Mouse (Mus musculus) megakaryocyte-erythroid progenitor cell, adult 5 weeks (primary cell): ENCODE results near the gene Ppp1r37. TPM values are rescaled to one million over a fixed set of nuclear protein-coding genes. Genes with fewer than 3 reads are reported as not detected.

Experiments
- polyA plus RNA-seq: library from polyadenylated mRNA; stranded (reverse); fragments of >175 nt; gene quantifications from 2 replicates; pipeline ENCODE4 v1.2.3, GENCODE M21; 2012

Gene Ppp1r37
- 109 and 133 TPM in 2 replicates for polyA plus RNA-seq

GRCm38 (mm10) chr7:19562643-19563410 is at the start of gene Ppp1r37:
TSS of gene Ppp1r37 (minus strand) at chr7:19563076.

DNA sequence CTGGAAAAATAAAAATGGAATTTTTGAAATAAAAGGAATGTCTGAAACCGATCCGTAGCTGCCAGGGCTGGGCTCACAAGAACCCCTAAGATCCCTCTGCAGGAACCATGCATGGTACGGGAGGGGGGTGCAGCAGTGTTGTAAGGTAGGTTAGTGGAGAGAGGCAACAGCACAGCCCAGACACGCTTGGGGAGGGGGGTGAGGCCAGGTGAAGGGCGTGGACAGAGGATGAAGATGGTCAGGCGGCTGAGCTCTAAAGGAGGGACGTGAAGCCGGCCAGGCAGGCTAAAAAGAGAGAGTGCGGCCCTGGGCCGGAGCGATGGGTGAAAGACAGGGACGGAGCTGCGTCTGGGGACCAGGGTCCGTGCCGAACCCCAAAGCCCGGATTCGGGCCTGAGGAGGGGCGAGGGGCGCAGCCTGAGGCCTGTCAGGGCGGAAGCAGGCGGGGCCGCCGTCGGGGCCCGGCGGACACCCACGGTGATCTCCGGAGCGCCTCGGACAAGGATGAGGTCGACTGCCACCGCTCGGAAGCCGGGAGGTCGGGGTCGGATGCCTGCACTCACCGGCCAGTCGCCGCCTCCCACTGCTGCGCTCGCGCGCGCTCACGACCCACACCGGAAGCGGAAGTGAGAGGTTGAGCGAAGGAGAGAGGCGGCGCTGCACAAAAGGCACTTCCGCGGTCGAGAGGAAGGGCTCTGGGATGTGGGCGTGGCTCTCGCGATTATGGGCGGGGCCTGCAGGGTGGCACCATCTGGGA is 41.2 kb upstream of the Ppp1r37 start, which contains the start of gene Clasrp:
Gene Clasrp (minus strand): TSS at position 638 of the 757 bp plus-strand sequence.

GRCm38 (mm10) chr7:19577141-19577852 is 14.4 kb upstream of the Ppp1r37 start, which contains the start of the genes Zfp296 and Gemin7:
TSS of gene Zfp296 (plus strand) at chr7:19577287.
TSS of gene Gemin7 (minus strand) at chr7:19577595.

GRCm38 (mm10) chr7:19517652-19518365 is 45.1 kb downstream of the Ppp1r37 start, which contains the start of gene Nkpd1:
TSS of gene Nkpd1 (plus strand) at chr7:19517838.

GRCm38 (mm10) chr7:19508150-19508923 is 54.5 kb downstream of the Ppp1r37 start, which contains the start of the genes Bloc1s3 and Trappc6a:
TSS of gene Bloc1s3 (minus strand) at chr7:19508367.
TSS of gene Trappc6a (plus strand) at chr7:19508395.

Other genes with a start within 250 kb of the Ppp1r37 start
- gene Ercc1, start 218.3 kb downstream of the Ppp1r37 start, polyA plus RNA-seq: 101 and 103 TPM in 2 replicates
- gene Cd3eap, start 203.6 kb downstream of the Ppp1r37 start, polyA plus RNA-seq: 27.5 and 29.4 TPM in 2 replicates
- 25.2 and 26.0 TPM in 2 replicates for gene Ppp1r13l, start 203.3 kb downstream of the Ppp1r37 start, polyA plus RNA-seq
- gene Ercc2, start 181.1 kb downstream of the Ppp1r37 start, polyA plus RNA-seq: 53.5 and 65.8 TPM in 2 replicates
- gene Klc3, start 159.0 kb downstream of the Ppp1r37 start, polyA plus RNA-seq: 0.63 and 0.65 TPM in 2 replicates
- gene Ckm, start 158.3 kb downstream of the Ppp1r37 start, polyA plus RNA-seq: 3.2 and 3.9 TPM in 2 replicates
- gene Mark4, start 104.3 kb downstream of the Ppp1r37 start, polyA plus RNA-seq: 76.5 and 81.2 TPM in 2 replicates
- gene Exoc3l2, start 99.7 kb downstream of the Ppp1r37 start, polyA plus RNA-seq: 8.3 and 12.5 TPM in 2 replicates
- 5.2 and 5.9 TPM in 2 replicates for gene Bloc1s3, start 54.7 kb downstream of the Ppp1r37 start, polyA plus RNA-seq
- gene Trappc6a, start 54.7 kb downstream of the Ppp1r37 start, polyA plus RNA-seq: 181 and 197 TPM in 2 replicates
- gene Nkpd1, start 45.2 kb downstream of the Ppp1r37 start, polyA plus RNA-seq: 0.23 and 0.40 TPM in 2 replicates
- gene Zfp296, start 14.2 kb upstream of the Ppp1r37 start, polyA plus RNA-seq: 28.5 and 30.1 TPM in 2 replicates
- gene Gemin7, start 14.5 kb upstream of the Ppp1r37 start, polyA plus RNA-seq: 60.2 and 61.0 TPM in 2 replicates
- 150 and 199 TPM in 2 replicates for gene Clasrp, start 41.4 kb upstream of the Ppp1r37 start, polyA plus RNA-seq
- 15.2 and 16.3 TPM in 2 replicates for gene Relb, start 66.4 kb upstream of the Ppp1r37 start, polyA plus RNA-seq
- 108 and 122 TPM in 2 replicates for gene Clptm1, start 102.0 kb upstream of the Ppp1r37 start, polyA plus RNA-seq
- gene Apoc2, start 114.9 kb upstream of the Ppp1r37 start, polyA plus RNA-seq: 1.3 and 1.8 TPM in 2 replicates
- not detected in 2 replicates for gene Gm44805, start 118.3 kb upstream of the Ppp1r37 start, polyA plus RNA-seq
- not detected in 2 replicates for gene Apoc4, start 118.4 kb upstream of the Ppp1r37 start, polyA plus RNA-seq
- 3.4 and 3.7 TPM in 2 replicates for gene Apoc1, start 129.6 kb upstream of the Ppp1r37 start, polyA plus RNA-seq
- 667 and 1,153 TPM in 2 replicates for gene Apoe, start 136.1 kb upstream of the Ppp1r37 start, polyA plus RNA-seq
- gene Tomm40, start 152.4 kb upstream of the Ppp1r37 start, polyA plus RNA-seq: 221 and 229 TPM in 2 replicates
- 3.4 and 5.9 TPM in 2 replicates for gene Nectin2, start 187.4 kb upstream of the Ppp1r37 start, polyA plus RNA-seq
- gene Bcam, start 207.9 kb upstream of the Ppp1r37 start, polyA plus RNA-seq: 0.26 and 0.36 TPM in 2 replicates
- not detected in 2 replicates for gene Cblc, start 233.7 kb upstream of the Ppp1r37 start, polyA plus RNA-seq